Mouse (Mus musculus): Measurements from ENCODE around the gene Ltb. TPM values are rescaled to one million over a fixed set of nuclear protein-coding genes. Genes with fewer than 3 reads are reported as not detected.

Gene Ltb
- polyA plus RNA-seq, 1 experiment from 2014 or later: 1.0 TPM

DNA sequence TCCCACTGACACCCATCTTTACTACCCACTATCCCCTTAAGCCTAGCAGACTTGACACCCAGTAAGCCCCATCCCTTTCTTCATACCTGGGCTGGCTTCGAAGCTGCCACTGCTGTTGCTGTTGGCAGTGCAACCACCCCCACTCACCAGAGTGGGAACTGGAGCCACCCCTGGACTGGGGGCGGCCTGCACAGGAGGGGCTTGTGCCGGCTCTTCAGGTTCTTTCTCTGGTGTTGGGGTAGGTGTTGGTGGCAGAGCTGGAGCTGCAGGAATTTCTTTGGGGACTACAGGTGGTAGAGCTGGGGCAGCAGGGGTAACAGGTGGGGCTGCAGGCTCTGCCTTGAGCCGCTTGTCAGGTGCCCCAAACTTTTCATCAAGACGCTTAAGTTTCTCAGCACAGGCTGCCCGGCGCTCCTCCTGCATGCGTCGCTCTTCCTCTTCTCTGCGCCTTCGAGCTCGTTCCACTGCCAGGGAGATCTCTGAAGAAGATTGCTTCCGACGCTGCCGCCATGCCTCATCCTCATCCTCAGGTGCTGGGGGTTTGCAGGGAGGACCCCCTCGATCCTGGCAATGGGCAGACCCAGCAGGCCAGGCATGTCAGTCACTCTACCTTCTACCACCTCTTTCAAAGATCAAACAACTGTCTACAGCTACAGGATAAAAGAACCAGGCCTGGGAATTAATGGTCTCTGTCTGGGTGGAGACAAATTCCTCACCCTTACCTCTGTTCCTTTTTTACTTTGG is 35.2 kb upstream of the Ltb start:
- peaks cover 80% of the 10 kb centered on the region for H3K36me3 ChIP-seq (ENCODE audit: insufficient read depth, low read length)
- TF ChIP-seq CTCF (IDR thresholded peaks at IDR 0.05; ENCODE audit: low read depth): no peak
- H3K9me3 ChIP-seq (replicated peaks; ENCODE audit: low read length): no peaks in the 10 kb centered on the region
- DNase-seq (ENCODE audit: low spot score) (no peak), ATAC-seq (replicated peaks; ENCODE audit: low FRiP score, low read depth) (no peak)
- no peak overlapping the region for H3K27ac ChIP-seq
- H3K4me1 ChIP-seq (replicated peaks; ENCODE audit: insufficient read depth, low read length): peaks cover 17% of the 10 kb centered on the region; the same call in 1 of the 2 replicates
- no peak overlapping the region for H3K4me3 ChIP-seq (replicated peaks; ENCODE audit: low read depth, low read length)
- WGBS: 87% methylated on average over 16 of the region's 16 CpGs
- H3K9ac ChIP-seq (ENCODE audit: low read depth, low read length): no peak overlapping the region
- no peaks in the 10 kb centered on the region for H3K27me3 ChIP-seq (ENCODE audit: insufficient read depth, low read length)
- no peak overlapping the region for H3K4me2 ChIP-seq (ENCODE audit: low read length)

DNA sequence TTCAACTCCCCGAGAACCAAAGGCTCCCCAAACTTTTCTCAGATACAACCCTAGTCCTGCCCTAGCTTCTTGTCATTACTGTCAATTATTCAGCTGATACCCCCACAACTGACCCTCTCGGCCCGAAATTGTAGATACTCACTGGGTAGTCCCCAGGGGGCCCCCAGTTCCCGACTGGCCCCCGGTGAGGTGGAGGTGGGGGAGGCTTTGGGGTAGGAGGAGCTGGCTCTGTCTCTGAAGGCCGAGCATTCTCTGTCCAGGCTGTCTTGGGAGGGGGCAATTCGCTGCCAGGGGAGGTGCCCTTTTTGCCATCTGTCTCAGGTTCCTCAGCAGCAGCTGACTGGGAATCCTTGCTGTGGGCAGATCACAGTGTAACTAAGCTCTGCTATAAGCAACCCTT is 34.6 kb upstream of the Ltb start:
- H3K36me3 ChIP-seq (ENCODE audit: insufficient read depth, low read length): peaks cover 74% of the 10 kb centered on the region
- DNase-seq (ENCODE audit: low spot score): no peak
- WGBS: 67% methylated on average over 7 of the region's 7 CpGs
- H3K9me3 ChIP-seq (replicated peaks; ENCODE audit: low read length): no peaks in the 10 kb centered on the region
- H3K27ac ChIP-seq: no peak overlapping the region
- peaks cover 17% of the 10 kb centered on the region; the same call in 1 of the 2 replicates for H3K4me1 ChIP-seq (replicated peaks; ENCODE audit: insufficient read depth, low read length)
- no peak overlapping the region for H3K4me2 ChIP-seq (ENCODE audit: low read length)
- no peak for TF ChIP-seq CTCF (IDR thresholded peaks at IDR 0.05; ENCODE audit: low read depth)
- ATAC-seq (replicated peaks; ENCODE audit: low FRiP score, low read depth): no peak
- H3K4me3 ChIP-seq (replicated peaks; ENCODE audit: low read depth, low read length): no peak overlapping the region
- no peak overlapping the region for H3K9ac ChIP-seq (ENCODE audit: low read depth, low read length)
- no peaks in the 10 kb centered on the region for H3K27me3 ChIP-seq (ENCODE audit: insufficient read depth, low read length)

DNA sequence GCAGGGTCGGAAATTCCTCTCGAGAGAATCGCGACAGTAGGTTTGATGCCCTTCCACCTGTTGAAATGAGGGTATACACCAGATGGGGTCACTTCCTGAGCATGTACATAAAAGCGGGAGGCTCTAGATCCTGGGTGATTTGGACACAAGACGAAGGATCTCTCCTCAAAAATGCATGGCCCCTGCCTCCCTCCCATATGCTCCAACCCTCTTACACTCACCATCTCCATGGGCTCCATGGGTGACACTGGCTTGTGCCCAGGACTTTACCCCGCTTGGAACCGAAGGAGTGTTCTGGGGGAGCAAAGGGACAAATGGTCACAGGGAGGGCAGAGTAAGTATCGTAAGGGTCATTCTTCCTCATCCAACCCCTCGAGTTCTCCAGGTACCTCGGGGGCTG is 32.8 kb upstream of the Ltb start:
- Histone ChIP-seq H3K36me3 (ENCODE audit: insufficient read depth, low read length) (peaks cover 57% of the 10 kb centered on the region), H3K9ac (ENCODE audit: low read depth, low read length) (0 out of 2 replicates have a peak overlapping the region, but pooled peaks have one; percentile 18), H3K27ac (no peak overlapping the region), H3K9me3 (replicated peaks; ENCODE audit: low read length) (no peaks in the 10 kb centered on the region), H3K4me3 (replicated peaks; ENCODE audit: low read depth, low read length) (no peak overlapping the region), H3K4me1 (replicated peaks; ENCODE audit: insufficient read depth, low read length) (peaks cover 23% of the 10 kb centered on the region; the same call in 1 of the 2 replicates), H3K27me3 (ENCODE audit: insufficient read depth, low read length) (no peaks in the 10 kb centered on the region), H3K4me2 (ENCODE audit: low read length) (no peak overlapping the region)
- TF ChIP-seq CTCF (IDR thresholded peaks at IDR 0.05; ENCODE audit: low read depth): no peak
- DNase-seq (ENCODE audit: low spot score) (no peak), ATAC-seq (replicated peaks; ENCODE audit: low FRiP score, low read depth) (no peak)
- 70% methylated on average over 11 of the region's 11 CpGs for WGBS

DNA sequence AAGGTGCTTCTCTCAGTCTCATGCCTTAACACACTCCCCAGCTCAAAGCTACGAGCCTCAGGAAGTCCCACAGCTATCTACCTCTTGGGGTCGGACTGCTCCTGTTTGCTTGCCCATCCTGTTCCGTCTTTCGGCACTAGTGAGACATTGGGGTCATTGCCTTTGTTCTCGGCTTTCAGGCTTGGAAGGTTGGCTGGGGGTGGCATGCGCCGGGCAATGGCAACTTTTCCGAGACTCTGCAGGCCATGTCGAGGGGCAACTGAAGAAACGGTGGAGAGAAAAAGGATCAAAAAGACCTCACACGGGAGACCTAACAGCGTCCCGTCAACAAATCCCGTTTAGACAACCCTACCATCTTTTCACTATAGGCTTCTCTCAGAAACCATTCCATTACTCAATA is 32.1 kb upstream of the Ltb start:
- 35% methylated on average over 14 of the region's 14 CpGs for WGBS
- TF ChIP-seq CTCF (IDR thresholded peaks at IDR 0.05; ENCODE audit: low read depth): no peak
- H3K36me3 ChIP-seq (ENCODE audit: insufficient read depth, low read length): peaks cover 50% of the 10 kb centered on the region
- peak overlapping the region; percentile 100; the same call in 1 of the 2 replicates for H3K4me3 ChIP-seq (replicated peaks; ENCODE audit: low read depth, low read length)
- no peaks in the 10 kb centered on the region for H3K27me3 ChIP-seq (ENCODE audit: insufficient read depth, low read length)
- DNase-seq (ENCODE audit: low spot score): no peak
- H3K4me1 ChIP-seq (replicated peaks; ENCODE audit: insufficient read depth, low read length): peaks cover 23% of the 10 kb centered on the region; the same call in 1 of the 2 replicates
- H3K27ac ChIP-seq: no peak overlapping the region
- no peak for ATAC-seq (replicated peaks; ENCODE audit: low FRiP score, low read depth)
- peak overlapping the region; percentile 82 for H3K4me2 ChIP-seq (ENCODE audit: low read length)
- H3K9ac ChIP-seq (ENCODE audit: low read depth, low read length): peak overlapping the region; percentile 99; the same call in 1 of the 2 replicates
- no peaks in the 10 kb centered on the region for H3K9me3 ChIP-seq (replicated peaks; ENCODE audit: low read length)

DNA sequence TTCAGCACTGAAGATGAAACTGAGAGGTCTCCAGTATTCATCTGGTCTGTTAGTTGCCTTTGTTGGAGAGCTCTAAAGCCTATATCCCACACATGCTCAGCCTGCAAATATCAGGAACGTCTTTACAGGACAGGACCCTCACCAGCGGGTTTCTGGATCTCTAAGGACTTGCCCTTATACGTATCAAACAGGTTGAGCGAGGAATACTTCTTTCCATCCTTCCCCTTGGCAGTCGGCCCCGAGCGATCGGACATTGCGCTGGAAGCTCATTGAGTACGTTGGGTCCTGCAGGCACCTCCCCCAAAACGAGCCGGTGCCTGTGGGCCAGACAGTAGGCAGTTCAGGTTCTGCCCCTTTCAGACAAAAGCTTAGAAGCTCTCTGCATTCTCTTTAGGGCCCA is 31.5 kb upstream of the Ltb start:
- peaks cover 44% of the 10 kb centered on the region for H3K36me3 ChIP-seq (ENCODE audit: insufficient read depth, low read length)
- H3K27ac ChIP-seq: no peak overlapping the region
- peak overlapping the region; percentile 100 for H3K4me3 ChIP-seq (replicated peaks; ENCODE audit: low read depth, low read length)
- 11% methylated on average over 12 of the region's 12 CpGs for WGBS
- peak overlapping the region; percentile 82 for H3K4me2 ChIP-seq (ENCODE audit: low read length)
- peak overlapping the region; percentile 99 for H3K9ac ChIP-seq (ENCODE audit: low read depth, low read length)
- no peak for ATAC-seq (replicated peaks; ENCODE audit: low FRiP score, low read depth)
- no peak for TF ChIP-seq CTCF (IDR thresholded peaks at IDR 0.05; ENCODE audit: low read depth)
- H3K9me3 ChIP-seq (replicated peaks; ENCODE audit: low read length): no peaks in the 10 kb centered on the region
- peaks cover 23% of the 10 kb centered on the region; the same call in 1 of the 2 replicates for H3K4me1 ChIP-seq (replicated peaks; ENCODE audit: insufficient read depth, low read length)
- H3K27me3 ChIP-seq (ENCODE audit: insufficient read depth, low read length): no peaks in the 10 kb centered on the region
- no peak for DNase-seq (ENCODE audit: low spot score)

DNA sequence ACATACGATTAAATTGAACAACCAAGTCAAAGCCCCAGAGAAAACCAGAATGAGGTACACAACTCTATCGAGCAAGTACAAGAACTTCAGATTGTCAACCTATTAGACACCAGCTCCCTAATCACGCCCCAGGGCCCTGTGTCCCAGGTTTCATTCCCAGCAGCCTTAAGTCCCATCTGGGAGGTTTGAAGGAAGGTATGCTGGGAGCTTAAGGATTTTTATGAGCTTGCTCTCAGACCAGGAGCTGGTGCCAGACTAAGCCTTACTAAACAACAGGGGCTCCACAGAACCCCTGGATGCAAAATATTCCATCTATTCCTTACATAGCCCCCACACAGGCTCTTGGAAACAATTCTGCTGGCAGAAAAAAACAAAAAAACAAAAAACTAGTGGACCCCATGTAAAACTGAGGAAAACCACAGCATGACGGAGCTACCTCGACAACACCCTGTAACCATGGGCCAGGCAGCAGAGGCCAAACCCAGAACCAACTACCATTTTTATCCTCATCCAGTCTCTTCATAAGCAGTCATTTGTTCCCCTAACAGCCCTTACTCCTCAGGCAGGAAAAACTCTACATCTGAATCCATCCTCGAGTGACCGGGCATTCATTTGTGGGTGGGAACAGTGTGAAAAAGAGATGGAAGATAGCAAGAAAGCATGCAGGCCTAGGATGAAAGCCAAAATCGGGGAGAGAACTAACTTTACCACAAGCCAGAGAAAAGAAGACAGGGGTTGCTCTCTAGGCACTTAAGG is 30.7 kb upstream of the Ltb start:
- TF ChIP-seq CTCF (IDR thresholded peaks at IDR 0.05; ENCODE audit: low read depth): no peak
- H3K4me2 ChIP-seq (ENCODE audit: low read length): peak overlapping the region; percentile 82
- H3K27ac ChIP-seq: peak overlapping the region; percentile 98
- H3K4me1 ChIP-seq (replicated peaks; ENCODE audit: insufficient read depth, low read length): peaks cover 23% of the 10 kb centered on the region; the same call in 1 of the 2 replicates
- peaks cover 36% of the 10 kb centered on the region for H3K36me3 ChIP-seq (ENCODE audit: insufficient read depth, low read length)
- DNase-seq (ENCODE audit: low spot score) (peak; percentile 35), ATAC-seq (replicated peaks; ENCODE audit: low FRiP score, low read depth) (no peak)
- H3K27me3 ChIP-seq (ENCODE audit: insufficient read depth, low read length): no peaks in the 10 kb centered on the region
- peak overlapping the region; percentile 100 for H3K4me3 ChIP-seq (replicated peaks; ENCODE audit: low read depth, low read length)
- 2% methylated on average over 8 of the region's 8 CpGs for WGBS
- H3K9ac ChIP-seq (ENCODE audit: low read depth, low read length): peak overlapping the region; percentile 99
- no peaks in the 10 kb centered on the region for H3K9me3 ChIP-seq (replicated peaks; ENCODE audit: low read length)

All from kidney, postnatal 0 days (tissue).